Mouse (Mus musculus): ENCODE measurements around the gene Gm2007. TPM values are rescaled to one million over a fixed set of nuclear protein-coding genes. Genes with fewer than 3 reads are reported as not detected.
"Not testable (repeated sequence)": the region's sequence is repeated elsewhere in the genome, so short reads cannot be mapped to it uniquely, and the experiment has no call there.

Gene Gm2007
- not detected in 2 replicates for polyA plus RNA-seq (2012; rRNA removed)

- not testable (repeated sequence) for DNase-seq (ENCODE audit: low read depth)
Measured at GRCm38 (mm10) chr2:175741237-175741636, at the start of gene Gm2007. Gm2007 (plus strand) TSS chr2:175741537.

GRCm38 (mm10) chr2:175703546-175703945 lies 37.8 kb upstream of the Gm2007 start, which contains the start of gene Zfp969:
Zfp969 (minus strand) TSS chr2:175703646.
- not testable (repeated sequence) for DNase-seq (ENCODE audit: low read depth)

- DNase-seq (ENCODE audit: low read depth): not testable (repeated sequence)
Measured at GRCm38 (mm10) chr2:175800993-175801392, 59.7 kb downstream of the Gm2007 start, which contains the start of gene Gm14288. Gm14288 (minus strand) TSS chr2:175801093.

Other genes with a start within 250 kb of the Gm2007 start
- gene Gm11007, start 97.6 kb upstream of the Gm2007 start, polyA plus RNA-seq (2012; rRNA removed): not detected in 2 replicates
- gene Zfp969, start 37.9 kb upstream of the Gm2007 start, polyA plus RNA-seq (2012; rRNA removed): not detected in 2 replicates
- 2.6 and 3.7 TPM in 2 replicates for gene Gm14288, start 59.6 kb downstream of the Gm2007 start, polyA plus RNA-seq (2012; rRNA removed)
- 8.5 and 9.3 TPM in 2 replicates for gene Gm6710, start 127.7 kb downstream of the Gm2007 start, polyA plus RNA-seq (2012; rRNA removed)
- 3.1 and 4.7 TPM in 2 replicates for gene Zfp966, start 189.6 kb downstream of the Gm2007 start, polyA plus RNA-seq (2012; rRNA removed)
- 5.8 and 10.2 TPM in 2 replicates for gene Gm2026, start 223.8 kb downstream of the Gm2007 start, polyA plus RNA-seq (2012; rRNA removed)